7 mouse cellular contexts compared by ENCODE assay signal in the genomic region with DNA sequence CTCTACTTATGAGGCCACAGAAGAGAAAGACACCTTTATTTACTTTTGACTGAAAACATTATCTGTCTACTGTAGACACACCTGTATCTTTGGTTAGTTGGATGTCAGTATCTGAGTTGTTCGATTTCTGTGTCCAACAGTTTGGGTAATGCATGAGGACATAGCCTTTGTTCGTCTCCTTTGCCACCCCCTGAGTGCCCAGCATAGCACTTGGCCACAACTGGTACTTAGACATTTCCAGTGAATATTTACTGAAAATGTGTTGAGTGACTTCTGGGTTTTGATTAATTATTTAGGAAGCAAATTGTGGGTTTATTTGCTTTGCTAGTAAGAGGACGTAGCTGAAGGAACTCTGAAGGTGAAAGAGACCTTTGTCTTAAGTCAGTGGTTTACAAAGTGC.
DNase-seq lines count a peak whose midpoint lies in the region; ATAC-seq lines count a peak whose summit lies in the region.

No protein-coding gene starts in this region.

- no peak overlapping the region for H3K9ac ChIP-seq in neural tube, embryonic 12.5 days
- no peak overlapping the region for H3K9ac ChIP-seq in forebrain, embryonic 16.5 days (replicated peaks; ENCODE audit: low read depth, low read length)
- peak overlapping the region; percentile 86 for H3K9ac ChIP-seq in liver, embryonic 13.5 days

- no peak for DNase-seq in neural tube, embryonic 10.5 days (ENCODE audit: extremely low spot score, low spot score)
- DNase-seq in liver, embryonic 13.5 days, result no peak
- DNase-seq in yolk sac, embryonic 10.5 days (ENCODE audit: low spot score), result no peak
- no peak for DNase-seq in frontal cortex, postnatal 14 days (ENCODE audit: low spot score in 2 of 2)
- no peak for DNase-seq in frontal cortex, postnatal 10 days (ENCODE audit: low spot score in 2 of 2)

- H3K36me3 ChIP-seq in neural tube, embryonic 12.5 days, result no peaks in the 10 kb centered on the region
- no peaks in the 10 kb centered on the region for H3K36me3 ChIP-seq in forebrain, embryonic 16.5 days (ENCODE audit: control insufficient read depth, insufficient read depth)
- no peaks in the 10 kb centered on the region for H3K36me3 ChIP-seq in liver, embryonic 13.5 days

- ATAC-seq in neural tube, embryonic 12.5 days (ENCODE audit: low FRiP score, low read depth), result no peak
- no peak for ATAC-seq in forebrain, embryonic 16.5 days
- no peak for ATAC-seq in liver, embryonic 13.5 days (ENCODE audit: low read depth)

- H3K4me3 ChIP-seq in neural tube, embryonic 12.5 days, result no peak overlapping the region
- H3K4me3 ChIP-seq in forebrain, embryonic 16.5 days (replicated peaks; ENCODE audit: low read length), result no peak overlapping the region
- H3K4me3 ChIP-seq in liver, embryonic 13.5 days (replicated peaks), result peak overlapping the region; percentile 69

- WGBS in neural tube, embryonic 12.5 days, result 78% methylated on average over 3 of the region's 3 CpGs
- WGBS in forebrain, embryonic 16.5 days, result 83% methylated on average over 3 of the region's 3 CpGs
- WGBS in liver, embryonic 13.5 days (ENCODE audit: insufficient replicate concordance), result 69% methylated on average over 3 of the region's 3 CpGs

- H3K4me2 ChIP-seq in neural tube, embryonic 12.5 days (replicated peaks), result peak overlapping the region; percentile 75
- peak overlapping the region; percentile 77 for H3K4me2 ChIP-seq in forebrain, embryonic 16.5 days (ENCODE audit: low read length)
- H3K4me2 ChIP-seq in liver, embryonic 13.5 days, result peak overlapping the region; percentile 86

- H3K4me1 ChIP-seq in neural tube, embryonic 12.5 days, result no peaks in the 10 kb centered on the region; the same call in 1 of the 2 replicates
- H3K4me1 ChIP-seq in forebrain, embryonic 16.5 days (replicated peaks; ENCODE audit: control insufficient read depth, insufficient read depth, low read length), result 0 out of 2 replicates have a peak, but pooled peaks cover 4% of the 10 kb centered on the region
- peaks cover 75% of the 10 kb centered on the region for H3K4me1 ChIP-seq in liver, embryonic 13.5 days (replicated peaks)

- no peaks in the 10 kb centered on the region for H3K27me3 ChIP-seq in neural tube, embryonic 12.5 days (replicated peaks)
- H3K27me3 ChIP-seq in forebrain, embryonic 16.5 days (replicated peaks; ENCODE audit: control insufficient read depth, insufficient read depth, low read length), result no peaks in the 10 kb centered on the region
- no peaks in the 10 kb centered on the region for H3K27me3 ChIP-seq in liver, embryonic 13.5 days

- no peaks in the 10 kb centered on the region for H3K9me3 ChIP-seq in neural tube, embryonic 12.5 days
- H3K9me3 ChIP-seq in forebrain, embryonic 16.5 days (ENCODE audit: control insufficient read depth, low read length), result no peaks in the 10 kb centered on the region
- H3K9me3 ChIP-seq in liver, embryonic 13.5 days (replicated peaks), result no peaks in the 10 kb centered on the region

- no peak overlapping the region for H3K27ac ChIP-seq in neural tube, embryonic 12.5 days
- H3K27ac ChIP-seq in forebrain, embryonic 16.5 days (ENCODE audit: low read length), result no peak overlapping the region
- peak overlapping the region; percentile 98 for H3K27ac ChIP-seq in liver, embryonic 13.5 days
